ENCODE assay signal across 10 mouse cellular contexts in genomic region chr17:17830731-17831130, GRCm38 (mm10). TPM values are rescaled to one million over a fixed set of nuclear protein-coding genes. Genes with fewer than 3 reads are reported as not detected.
DNase-seq lines count a peak whose midpoint lies in the region; ATAC-seq and TF ChIP-seq lines count a peak whose summit lies in the region.
"Had no signal": no experiment of that assay in that cellular context is flagged by ENCODE, and none has a peak within 500 bp of the region (broad histone marks: within the 10 kb centered on the region; RNA-seq: fewer than 3 reads in every experiment).

No protein-coding gene starts in this region.

- peak overlapping the region; percentile 37; the same call in 1 of the 2 replicates for H3K27ac ChIP-seq in cerebellum, adult 2 months (ENCODE audit: insufficient read depth, low read length)
- no peak overlapping the region for H3K27ac ChIP-seq in lung, embryonic 16.5 days (ENCODE audit: low read length)
- H3K27ac ChIP-seq in intestine, postnatal 0 days (ENCODE audit: low read depth, low read length): no peak overlapping the region
- H3K27ac ChIP-seq in stomach, embryonic 16.5 days (ENCODE audit: low read length): no peak overlapping the region

- H3K27me3 ChIP-seq in cerebellum, adult 2 months (ENCODE audit: control insufficient read depth, insufficient read depth, low read length): no peaks in the 10 kb centered on the region
- no peaks in the 10 kb centered on the region for H3K27me3 ChIP-seq in lung, embryonic 16.5 days (ENCODE audit: control insufficient read depth, insufficient read depth, low read depth, low read length)
- H3K27me3 ChIP-seq in intestine, postnatal 0 days (replicated peaks; ENCODE audit: control insufficient read depth, insufficient read depth, low read length): no peaks in the 10 kb centered on the region
- no peaks in the 10 kb centered on the region for H3K27me3 ChIP-seq in stomach, embryonic 16.5 days (ENCODE audit: control insufficient read depth, insufficient read depth, low read length)

- H3K4me2 ChIP-seq in lung, embryonic 16.5 days (ENCODE audit: low read depth, low read length): peak overlapping the region; percentile 66; the same call in 1 of the 2 replicates
- H3K4me2 ChIP-seq in intestine, postnatal 0 days (replicated peaks; ENCODE audit: low read depth): peak overlapping the region; percentile 90; the same call in 1 of the 2 replicates
- H3K4me2 ChIP-seq in stomach, embryonic 16.5 days (ENCODE audit: low read depth, low read length): peak overlapping the region; percentile 81

- WGBS in cerebellum, adult 2 months: 56% methylated on average over 7 of the region's 7 CpGs
- WGBS in lung, embryonic 16.5 days: 74% methylated on average over 7 of the region's 7 CpGs
- 73% methylated on average over 7 of the region's 7 CpGs for WGBS in intestine, postnatal 0 days
- 57% methylated on average over 7 of the region's 7 CpGs for WGBS in stomach, embryonic 16.5 days

- intact Hi-C loops in gastrocnemius, postnatal 14 days (cut with DNase I; ENCODE audit: low total_unique reads): no loop called here

- H3K9me3 ChIP-seq in lung, embryonic 16.5 days (ENCODE audit: control insufficient read depth, low read length): no peaks in the 10 kb centered on the region
- no peaks in the 10 kb centered on the region for H3K9me3 ChIP-seq in intestine, postnatal 0 days (ENCODE audit: control insufficient read depth)
- H3K9me3 ChIP-seq in stomach, embryonic 16.5 days (replicated peaks; ENCODE audit: control insufficient read depth, low read length): no peaks in the 10 kb centered on the region

- no peak for TF ChIP-seq POLR2A in cerebellum, adult 2 months (IDR thresholded peaks at IDR 0.05; ENCODE audit: borderline replicate concordance, insufficient read depth, low read length)

- H3K9ac ChIP-seq in lung, embryonic 16.5 days (ENCODE audit: low read length): no peak overlapping the region
- no peak overlapping the region for H3K9ac ChIP-seq in intestine, postnatal 0 days (ENCODE audit: low read depth, low read length)
- H3K9ac ChIP-seq in stomach, embryonic 16.5 days (ENCODE audit: low read length): 0 out of 2 replicates have a peak overlapping the region, but pooled peaks have one; percentile 88

- no peak for TF ChIP-seq CTCF in cerebellum, adult 2 months (IDR thresholded peaks at IDR 0.05; ENCODE audit: borderline replicate concordance, insufficient read depth, low read depth, low read length)
- TF ChIP-seq CTCF in intestine, postnatal 0 days (IDR thresholded peaks at IDR 0.05; ENCODE audit: low read depth): no peak

- DNase-seq in cerebellum, adult 2 months: peak; percentile 27 to 37
- DNase-seq in cerebellum, postnatal 4 days (ENCODE audit: low spot score in 2 of 2): no peak
- no peak for DNase-seq in lung, postnatal 10 days
- DNase-seq in frontal cortex, adult 2 months (ENCODE audit: extremely low spot score in 1 of 2, low spot score in 1 of 2): no peak
- DNase-seq in gastrocnemius, postnatal 14 days: no peak

- peaks cover 20% of the 10 kb centered on the region for H3K36me3 ChIP-seq in lung, embryonic 16.5 days (ENCODE audit: control insufficient read depth, insufficient read depth, low read length)
- no peaks in the 10 kb centered on the region for H3K36me3 ChIP-seq in intestine, postnatal 0 days (ENCODE audit: control insufficient read depth, insufficient read depth)
- H3K36me3 ChIP-seq in stomach, embryonic 16.5 days (ENCODE audit: control insufficient read depth, insufficient read depth, low read length): 0 out of 2 replicates have a peak, but pooled peaks cover 4% of the 10 kb centered on the region

- no peak for ATAC-seq in lung, embryonic 16.5 days (ENCODE audit: low read depth)
- no peak for ATAC-seq in intestine, postnatal 0 days
- ATAC-seq in stomach, embryonic 16.5 days (ENCODE audit: insufficient read depth, low FRiP score): no peak

- H3K4me3 ChIP-seq in cerebellum, adult 2 months (replicated peaks; ENCODE audit: insufficient read depth, low read depth, low read length): no peak overlapping the region
- H3K4me3 ChIP-seq in lung, embryonic 16.5 days (ENCODE audit: low read length): no peak overlapping the region; the same call in 1 of the 2 replicates
- no peak overlapping the region for H3K4me3 ChIP-seq in intestine, postnatal 0 days (ENCODE audit: low read depth, low read length)
- H3K4me3 ChIP-seq in stomach, embryonic 16.5 days (replicated peaks; ENCODE audit: low read length): peak overlapping the region; percentile 78

- peaks cover 4% of the 10 kb centered on the region; the same call in 1 of the 2 replicates for H3K4me1 ChIP-seq in cerebellum, adult 2 months (ENCODE audit: control insufficient read depth, insufficient read depth, low read length)
- peaks cover 49% of the 10 kb centered on the region for H3K4me1 ChIP-seq in lung, embryonic 16.5 days (replicated peaks; ENCODE audit: control insufficient read depth, insufficient read depth, low read length)
- H3K4me1 ChIP-seq in intestine, postnatal 0 days (replicated peaks; ENCODE audit: control insufficient read depth, insufficient read depth, low read length): no peaks in the 10 kb centered on the region
- peaks cover 38% of the 10 kb centered on the region for H3K4me1 ChIP-seq in stomach, embryonic 16.5 days (ENCODE audit: control insufficient read depth, insufficient read depth, low read length)

RNA-seq across cellular contexts. Expression of gene Spaca6, which starts 3.8 kb away (rescaled TPM):
- polyA plus RNA-seq in cerebellum, adult 2 months (2012; rRNA removed): 132 and 138 TPM in 2 replicates
- polyA plus RNA-seq in lung, embryonic 16.5 days (2015; fragmentation: Nextera tagmentation; extraction: Ambion mirVana): 31.4 and 36.6 TPM in 2 replicates
- 4.3 and 5.0 TPM in 2 replicates for polyA plus RNA-seq in intestine, postnatal 0 days (2015; fragmentation: Nextera tagmentation; extraction: Ambion mirVana)
- polyA plus RNA-seq in stomach, embryonic 16.5 days (2015; fragmentation: Nextera tagmentation; extraction: Ambion mirVana): 27.5 and 29.8 TPM in 2 replicates
- polyA plus RNA-seq in frontal cortex, adult 2 months (2012; rRNA removed): 111 and 119 TPM in 2 replicates
- total RNA-seq in gastrocnemius, postnatal 14 days (2021): 1 to 10 TPM; 6.8 to 9.1 TPM

RNA-seq across cellular contexts. Expression of gene Has1, which starts 24.3 kb away (rescaled TPM):
- 0.78 and 0.93 TPM in 2 replicates for polyA plus RNA-seq in cerebellum, adult 2 months (2012; rRNA removed)
- 0.73 and 1.3 TPM in 2 replicates for polyA plus RNA-seq in lung, embryonic 16.5 days (2015; fragmentation: Nextera tagmentation; extraction: Ambion mirVana)
- polyA plus RNA-seq in intestine, postnatal 0 days (2015; fragmentation: Nextera tagmentation; extraction: Ambion mirVana): 0.65 and 0.66 TPM in 2 replicates
- 0.88 and 0.94 TPM in 2 replicates for polyA plus RNA-seq in stomach, embryonic 16.5 days (2015; fragmentation: Nextera tagmentation; extraction: Ambion mirVana)
- 0.46 and 0.57 TPM in 2 replicates for polyA plus RNA-seq in frontal cortex, adult 2 months (2012; rRNA removed)
- under 1 TPM in 1 of 2 experiments, not detected in 1; 0.09 TPM for total RNA-seq in gastrocnemius, postnatal 14 days (2021)
- total RNA-seq: common myeloid progenitor, adult 5-6 weeks had no signal

RNA-seq across cellular contexts. Expression of gene Fpr1, which starts 53.0 kb away (rescaled TPM):
- not detected in 2 replicates for polyA plus RNA-seq in cerebellum, adult 2 months (2012; rRNA removed)
- polyA plus RNA-seq in lung, embryonic 16.5 days (2015; fragmentation: Nextera tagmentation; extraction: Ambion mirVana): 1.7 TPM in 2 replicates
- polyA plus RNA-seq in intestine, postnatal 0 days (2015; fragmentation: Nextera tagmentation; extraction: Ambion mirVana): 0.26 and 0.37 TPM in 2 replicates
- 2.0 and 2.8 TPM in 2 replicates for polyA plus RNA-seq in stomach, embryonic 16.5 days (2015; fragmentation: Nextera tagmentation; extraction: Ambion mirVana)
- polyA plus RNA-seq in frontal cortex, adult 2 months (2012; rRNA removed): not detected in 2 replicates
- total RNA-seq in gastrocnemius, postnatal 14 days (2021): not detected

RNA-seq across cellular contexts. Expression of gene Fpr2, which starts 56.9 kb away (rescaled TPM):
- polyA plus RNA-seq in cerebellum, adult 2 months (2012; rRNA removed): 0.52 and 1.0 TPM in 2 replicates
- 1.9 and 2.9 TPM in 2 replicates for polyA plus RNA-seq in lung, embryonic 16.5 days (2015; fragmentation: Nextera tagmentation; extraction: Ambion mirVana)
- 0.17 TPM in 1 of 2 replicates, not detected in the other for polyA plus RNA-seq in intestine, postnatal 0 days (2015; fragmentation: Nextera tagmentation; extraction: Ambion mirVana)
- polyA plus RNA-seq in stomach, embryonic 16.5 days (2015; fragmentation: Nextera tagmentation; extraction: Ambion mirVana): 1.1 and 2.2 TPM in 2 replicates
- 0.44 and 0.58 TPM in 2 replicates for polyA plus RNA-seq in frontal cortex, adult 2 months (2012; rRNA removed)
- not detected for total RNA-seq in gastrocnemius, postnatal 14 days (2021)

RNA-seq across cellular contexts. Expression of gene Fpr3, which starts 56.9 kb away (rescaled TPM):
- not detected in 2 replicates for polyA plus RNA-seq in cerebellum, adult 2 months (2012; rRNA removed)
- not detected in 2 replicates for polyA plus RNA-seq in lung, embryonic 16.5 days (2015; fragmentation: Nextera tagmentation; extraction: Ambion mirVana)
- not detected in 2 replicates for polyA plus RNA-seq in intestine, postnatal 0 days (2015; fragmentation: Nextera tagmentation; extraction: Ambion mirVana)
- not detected in 2 replicates for polyA plus RNA-seq in stomach, embryonic 16.5 days (2015; fragmentation: Nextera tagmentation; extraction: Ambion mirVana)
- not detected in 2 replicates for polyA plus RNA-seq in frontal cortex, adult 2 months (2012; rRNA removed)
- total RNA-seq in gastrocnemius, postnatal 14 days (2021): not detected
- total RNA-seq: common myeloid progenitor, adult 5-6 weeks had no signal
- polyA plus RNA-seq: large intestine, adult 2 months had no signal

Comparison
In these comparisons a context has a peak if more than half of its experiments do, and no peak if none do; other contexts are left out.
1. DNase-seq: peak in cerebellum, adult 2 months (2 of 2); none in cerebellum, postnatal 4 days (0 of 2), lung, postnatal 10 days (single experiment), frontal cortex, adult 2 months (0 of 2) and gastrocnemius, postnatal 14 days (single experiment).
2. Peak in every context shown above with its lines, with median percentiles within 50 percentile points of each other: H3K4me2 ChIP-seq.